Mouse (Mus musculus) cortical plate, adult 2 months (tissue): Measurements from ENCODE around the gene Bcl9.

Experiments
- CTCF ChIP-seq: fragments of 200-500 bp; IDR thresholded peaks from 2 replicates; pipeline ENCODE4 v1.5.1; 2011; ENCODE audit warnings: mild to moderate bottlenecking, control low read depth, low read length; ENCODE audit not compliant: insufficient read depth; ENCODE audit errors: extremely low read depth
- POLR2A ChIP-seq: fragments of 200-500 bp; IDR thresholded peaks from 2 replicates; pipeline ENCODE4 v1.6.1; 2011; ENCODE audit warnings: mild to moderate bottlenecking, low read length, control low read depth; ENCODE audit not compliant: insufficient read depth; ENCODE audit errors: extremely low read depth

DNA sequence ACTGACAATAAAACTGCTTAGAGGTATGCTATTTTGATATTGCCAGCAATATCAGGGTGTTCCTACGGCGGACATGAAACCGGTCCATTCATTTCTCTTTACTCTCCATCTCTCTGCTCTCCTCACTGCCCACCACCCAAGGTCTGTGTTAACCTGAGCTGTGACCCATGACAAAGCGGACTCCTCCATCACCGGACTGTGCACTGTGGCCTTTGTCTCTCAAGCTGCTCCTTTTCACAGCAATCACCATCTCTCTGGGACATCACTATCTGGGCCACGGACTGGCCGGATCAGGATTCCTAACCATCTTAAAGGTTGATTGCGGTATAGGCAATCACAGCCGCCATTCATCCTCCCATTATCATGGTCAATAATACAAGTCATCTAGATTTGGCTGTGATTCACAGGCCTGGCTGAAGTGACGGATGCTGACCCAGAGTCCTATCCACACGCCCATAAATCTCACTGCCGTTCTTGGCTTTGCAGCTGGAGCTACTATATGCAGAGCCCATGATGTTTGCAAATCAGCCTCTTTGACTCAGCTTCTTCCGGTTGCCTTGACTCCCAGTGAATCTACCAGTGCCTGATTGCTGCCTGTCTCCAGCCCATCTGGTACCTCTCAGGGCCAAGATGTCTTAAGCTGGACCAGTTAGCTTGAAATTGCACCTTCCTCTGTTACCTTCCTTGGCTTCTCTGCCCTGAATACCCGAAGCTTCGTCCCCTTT is 28.1 kb upstream of the Bcl9 start:
- no peak for TF ChIP-seq POLR2A
- no peak for TF ChIP-seq CTCF
